Mouse (Mus musculus) limb, embryonic 11.5 days (tissue): ENCODE results near the gene Lypla2. TPM values are rescaled to one million over a fixed set of nuclear protein-coding genes. Genes with fewer than 3 reads are reported as not detected.
"Not testable (repeated sequence)": the region's sequence is repeated elsewhere in the genome, so short reads cannot be mapped to it uniquely, and the experiment has no call there.

Source experiments
- ATAC-seq: fragments of 200-750 bp; cut with Nextera tagmentation; 2 replicates; pipeline ENCODE4 v1.8.0; 2017; ENCODE audit warnings: low read depth; ENCODE audit not compliant: insufficient number of reproducible peaks, low FRiP score, low TSS enrichment
- DNase-seq: peaks from one replicate; pipeline ENCODE4 v3.0.0-alpha.2; 2015; ENCODE audit warnings: low spot score
- H3K27ac ChIP-seq: fragments of 300-500 bp; sonication (generic); replicated peaks from 2 replicates; pipeline ENCODE4 v1.5.1; 2014; ENCODE audit warnings: low read depth, mild to moderate bottlenecking, low read length
- H3K27me3 ChIP-seq: fragments of 300-500 bp; sonication (generic); 2 replicates; pipeline ENCODE4 v1.6.1; 2014; ENCODE audit warnings: mild to moderate bottlenecking, low read length, mixed read lengths; ENCODE audit not compliant: control insufficient read depth, insufficient read depth
- H3K36me3 ChIP-seq: fragments of 300-500 bp; sonication (generic); 2 replicates; pipeline ENCODE4 v1.6.1; 2014; ENCODE audit warnings: mild to moderate bottlenecking, low read length, moderate library complexity, mixed read lengths; ENCODE audit not compliant: control insufficient read depth, insufficient read depth
- H3K4me1 ChIP-seq: fragments of 300-500 bp; sonication (generic); 2 replicates; pipeline ENCODE4 v1.6.1; 2014; ENCODE audit warnings: low read length, mixed read lengths; ENCODE audit not compliant: control insufficient read depth, insufficient read depth
- H3K4me2 ChIP-seq: fragments of 300-500 bp; sonication (generic); 2 replicates; pipeline ENCODE4 v1.6.1; 2014; ENCODE audit warnings: low read depth, mild to moderate bottlenecking, moderate library complexity; ENCODE audit not compliant: severe bottlenecking
- H3K4me3 ChIP-seq: fragments of 300-500 bp; sonication (generic); 2 replicates; pipeline ENCODE4 v1.5.1; 2014; ENCODE audit warnings: low read depth, low read length
- H3K9ac ChIP-seq: fragments of 300-500 bp; sonication (generic); 2 replicates; pipeline ENCODE4 v1.6.1; 2014; ENCODE audit warnings: mild to moderate bottlenecking, low read length
- H3K9me3 ChIP-seq: fragments of 300-500 bp; sonication (generic); 2 replicates; pipeline ENCODE4 v1.6.1; 2016; ENCODE audit warnings: low read length; ENCODE audit not compliant: control insufficient read depth
- WGBS: fragments of 180-500 bp; shearing (Covaris S2); extraction: QIAGEN DNeasy Blood & Tissue Kit; methylation state at CpG from one replicate; pipeline ENCODE4 v1.1.7; 2014; 5-methylcytosine and 5-hydroxymethylcytosine counted together
- polyA plus RNA-seq: library from polyadenylated mRNA; unstranded; fragments of >200 nt; fragmentation: Nextera tagmentation; extraction: Ambion mirVana; gene quantifications from 2 replicates; pipeline ENCODE4 v1.2.1, GENCODE M21; 2014

Gene Lypla2
- polyA plus RNA-seq, 1 experiment from 2014 or later: 139 TPM

DNA sequence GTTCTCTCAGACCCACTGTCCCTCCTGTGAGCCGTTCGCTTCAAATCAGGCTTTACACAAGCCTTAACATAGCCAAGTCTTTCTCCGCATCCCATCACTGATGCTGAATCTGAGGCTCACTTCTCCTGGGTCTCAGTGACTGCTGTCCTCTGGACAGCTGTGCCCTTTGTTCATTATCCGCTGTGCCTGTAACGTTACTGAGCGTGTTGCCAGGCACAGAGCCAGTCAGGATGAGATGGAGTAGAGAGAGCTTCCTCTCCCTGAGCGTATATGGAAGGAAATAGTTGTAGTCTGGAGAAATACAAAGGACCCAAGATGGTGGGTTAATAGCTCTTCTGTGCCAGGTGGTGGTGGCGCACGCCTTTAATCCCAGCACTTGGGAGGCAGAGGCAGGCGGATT is 23.0 kb downstream of the Lypla2 start:
- 94% methylated on average over 10 of the region's 10 CpGs for WGBS
- ATAC-seq (no peak), DNase-seq (no peak)
- H3K4me3 ChIP-seq: no peak overlapping the region
- no peak overlapping the region for H3K9ac ChIP-seq
- H3K27ac ChIP-seq: no peak overlapping the region
- H3K4me1 ChIP-seq: no peaks in the 10 kb centered on the region
- H3K9me3 ChIP-seq: no peaks in the 10 kb centered on the region
- H3K4me2 ChIP-seq: no peak overlapping the region
- H3K27me3 ChIP-seq: no peaks in the 10 kb centered on the region
- peaks cover 10% of the 10 kb centered on the region for H3K36me3 ChIP-seq

DNA sequence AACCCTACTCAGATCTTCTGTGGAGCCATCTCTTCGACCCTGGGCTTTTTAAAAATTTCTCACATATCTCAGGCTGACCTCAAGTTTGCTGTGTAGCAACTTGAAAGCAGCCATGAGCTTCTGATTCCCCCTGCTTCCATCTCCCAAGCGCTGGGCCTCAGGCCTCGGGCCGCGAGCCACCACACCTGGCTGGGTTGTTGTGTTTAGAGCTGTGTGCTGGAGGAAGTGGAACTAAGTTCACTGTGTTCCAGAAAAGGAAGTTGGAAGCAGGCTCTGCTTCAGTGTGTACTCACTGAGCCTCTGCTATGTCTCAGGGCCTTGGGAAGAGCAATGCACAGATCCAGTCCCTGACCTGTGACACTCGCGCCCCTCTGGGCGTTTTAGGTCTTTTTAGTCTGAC is 24.3 kb downstream of the Lypla2 start:
- peaks cover 10% of the 10 kb centered on the region for H3K36me3 ChIP-seq
- H3K27ac ChIP-seq: no peak overlapping the region
- H3K9me3 ChIP-seq: no peaks in the 10 kb centered on the region
- no peaks in the 10 kb centered on the region for H3K4me1 ChIP-seq
- WGBS: 95% methylated on average over 8 of the region's 8 CpGs
- DNase-seq (no peak), ATAC-seq (no peak)
- no peak overlapping the region for H3K4me2 ChIP-seq
- H3K9ac ChIP-seq: no peak overlapping the region
- H3K4me3 ChIP-seq: no peak overlapping the region
- no peaks in the 10 kb centered on the region for H3K27me3 ChIP-seq

DNA sequence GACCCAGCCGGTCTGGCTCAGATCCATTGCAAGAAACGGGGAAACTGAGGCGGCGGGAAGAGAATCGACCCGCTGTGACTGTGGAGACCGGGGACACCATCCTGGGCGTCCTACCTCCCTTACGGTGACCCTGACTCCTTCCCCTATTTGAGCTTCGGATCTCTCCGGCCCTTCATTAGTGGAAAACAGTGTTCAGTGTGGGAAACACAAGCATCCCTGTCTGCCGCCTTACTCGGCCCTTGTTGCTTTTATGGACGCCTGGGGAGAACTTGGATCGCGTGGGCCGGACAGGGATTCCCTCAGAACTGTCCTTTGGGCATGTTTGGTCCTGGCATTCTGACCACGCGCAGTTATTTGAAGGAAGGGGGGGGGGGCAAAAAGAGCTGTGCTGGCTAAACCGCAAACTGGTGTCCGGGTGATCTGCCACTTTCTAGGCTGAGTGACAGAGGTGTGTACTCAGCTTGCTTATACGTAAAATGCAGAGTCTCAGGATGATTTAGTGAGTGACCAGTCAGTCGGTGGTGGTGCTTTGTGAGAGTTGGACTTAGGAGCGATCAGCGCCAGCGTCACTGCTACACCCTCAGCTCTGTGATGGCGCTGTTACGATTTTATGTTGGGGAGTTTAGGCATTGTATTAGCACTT is 25.6 kb downstream of the Lypla2 start:
- peaks cover 4% of the 10 kb centered on the region for H3K36me3 ChIP-seq
- H3K27ac ChIP-seq: no peak overlapping the region
- no peaks in the 10 kb centered on the region for H3K4me1 ChIP-seq
- peak overlapping the region; percentile 69 for H3K9ac ChIP-seq
- ATAC-seq (no peak; the same call in 1 of the 2 replicates), DNase-seq (no peak)
- H3K4me3 ChIP-seq: peak overlapping the region; percentile 83
- no peaks in the 10 kb centered on the region for H3K27me3 ChIP-seq
- no peaks in the 10 kb centered on the region for H3K9me3 ChIP-seq
- WGBS: 2% methylated on average over 28 of the region's 28 CpGs
- H3K4me2 ChIP-seq: peak overlapping the region; percentile 78

DNA sequence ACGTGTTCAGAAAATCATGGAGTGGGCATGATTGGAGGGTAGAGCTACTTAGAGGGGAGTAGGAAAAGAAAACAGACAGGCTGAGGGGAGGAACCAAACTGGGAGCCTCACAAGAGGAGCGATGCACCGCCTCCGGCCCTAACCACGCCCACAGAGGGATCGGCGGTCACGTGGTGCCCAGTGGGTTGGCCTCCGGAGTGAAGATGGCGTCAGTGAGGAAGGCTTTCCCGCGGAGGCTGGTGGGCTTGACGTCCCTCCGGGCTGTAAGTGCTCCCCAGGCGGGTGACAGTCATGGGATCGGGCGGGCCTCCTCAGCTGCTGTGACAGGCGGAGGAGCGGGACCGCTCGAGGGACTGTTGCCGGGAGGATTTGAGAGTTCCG is 26.2 kb downstream of the Lypla2 start, which contains the start of gene Hmgcl:
TSS of gene Hmgcl (plus strand) at position 171 of the 381 bp plus-strand sequence.
- Histone ChIP-seq H3K9ac (peak within 1 kb of the TSS; percentile 69), H3K4me2 (peak within 1 kb of the TSS; percentile 78), H3K36me3 (no peaks in the 10 kb centered on the region; the same call in 1 of the 2 replicates), H3K4me1 (no peaks in the 10 kb centered on the region), H3K9me3 (no peaks in the 10 kb centered on the region), H3K4me3 (peak within 1 kb of the TSS; percentile 83), H3K27me3 (no peaks in the 10 kb centered on the region), H3K27ac (no peak within 1 kb of the TSS)
- ATAC-seq (peak; percentile 88), DNase-seq (peak; percentile 95)
- 0% methylated on average over 23 of the region's 23 CpGs for WGBS

DNA sequence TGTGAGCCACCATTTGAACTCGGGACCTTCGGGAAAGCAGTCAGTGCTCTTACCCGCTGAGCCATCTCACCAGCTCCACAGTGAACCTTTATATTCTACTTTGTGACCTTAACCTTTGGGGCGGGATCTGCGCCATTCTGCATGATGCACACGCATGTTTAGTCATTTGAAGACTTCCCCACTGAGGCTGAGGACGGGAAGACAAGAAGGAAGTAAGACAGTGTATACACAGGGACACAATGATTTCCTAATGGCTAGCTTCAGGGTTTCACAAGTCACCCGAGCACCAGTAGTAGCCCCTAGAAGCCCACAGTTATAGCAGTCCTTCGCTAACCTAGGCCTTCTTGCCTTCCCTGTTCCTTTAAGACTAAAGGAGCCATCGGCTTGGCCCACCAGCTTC is 26.7 kb downstream of the Lypla2 start:
- Histone ChIP-seq H3K27ac (no peak overlapping the region), H3K27me3 (no peaks in the 10 kb centered on the region), H3K4me2 (peak overlapping the region; percentile 78), H3K4me3 (peak overlapping the region; percentile 83; the same call in 1 of the 2 replicates), H3K9ac (no peak overlapping the region), H3K36me3 (no peaks in the 10 kb centered on the region), H3K9me3 (no peaks in the 10 kb centered on the region), H3K4me1 (no peaks in the 10 kb centered on the region)
- DNase-seq (no peak), ATAC-seq (no peak)
- 81% methylated on average over 10 of the region's 10 CpGs for WGBS

DNA sequence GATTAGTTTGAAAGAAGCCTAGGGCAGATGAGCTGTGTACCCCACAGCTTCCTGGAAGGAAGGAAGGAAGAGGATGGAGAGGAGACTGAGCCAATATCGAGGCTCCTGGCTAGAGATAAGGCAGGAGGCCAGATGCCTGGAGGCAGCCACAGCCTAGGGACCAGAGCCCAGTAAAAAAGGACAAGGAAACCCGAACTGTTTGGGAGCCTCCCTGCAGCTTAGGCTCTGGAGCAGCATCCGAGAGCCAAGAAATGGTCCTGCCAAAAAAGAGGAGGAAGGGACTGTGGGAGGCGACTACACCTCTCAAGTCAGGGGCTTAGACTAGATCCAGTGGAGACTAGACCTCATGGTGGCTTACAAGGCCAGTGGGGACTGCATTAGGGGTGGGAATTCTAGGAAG is 29.0 kb downstream of the Lypla2 start:
- no peaks in the 10 kb centered on the region for H3K4me1 ChIP-seq
- H3K4me3 ChIP-seq: no peak overlapping the region
- H3K9ac ChIP-seq: no peak overlapping the region
- 52% methylated on average over 4 of the region's 4 CpGs for WGBS
- H3K27ac ChIP-seq: no peak overlapping the region
- no peaks in the 10 kb centered on the region for H3K9me3 ChIP-seq
- peaks cover 5% of the 10 kb centered on the region; the same call in 1 of the 2 replicates for H3K36me3 ChIP-seq
- H3K27me3 ChIP-seq: no peaks in the 10 kb centered on the region
- ATAC-seq: no peak
- H3K4me2 ChIP-seq: no peak overlapping the region
- DNase-seq: no peak

DNA sequence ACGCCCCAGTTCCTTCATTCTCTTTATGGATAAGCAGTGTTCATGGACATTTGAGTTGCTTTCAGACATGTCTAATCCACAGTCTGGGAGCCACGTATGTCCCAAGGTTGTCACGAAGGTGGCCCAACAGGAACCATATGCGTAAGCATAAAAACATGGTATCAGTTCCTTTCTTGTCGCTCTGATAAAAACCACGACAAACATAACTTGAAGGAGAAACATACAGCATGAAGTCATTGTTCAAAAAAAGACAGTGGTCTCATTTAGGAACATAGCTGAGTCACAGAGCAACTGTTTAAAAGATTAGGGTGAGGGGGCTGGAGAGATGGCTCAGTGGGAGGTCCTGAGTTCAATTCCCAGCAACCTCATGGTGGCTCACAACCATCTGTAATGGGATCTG is 30.2 kb downstream of the Lypla2 start:
- Histone ChIP-seq H3K4me3 (no peak overlapping the region), H3K27me3 (no peaks in the 10 kb centered on the region), H3K4me2 (no peak overlapping the region), H3K4me1 (no peaks in the 10 kb centered on the region), H3K36me3 (peaks cover 5% of the 10 kb centered on the region; the same call in 1 of the 2 replicates), H3K9me3 (no peaks in the 10 kb centered on the region), H3K27ac (no peak overlapping the region), H3K9ac (no peak overlapping the region)
- ATAC-seq (no peak), DNase-seq (no peak)
- 93% methylated on average over 6 of the region's 6 CpGs for WGBS

DNA sequence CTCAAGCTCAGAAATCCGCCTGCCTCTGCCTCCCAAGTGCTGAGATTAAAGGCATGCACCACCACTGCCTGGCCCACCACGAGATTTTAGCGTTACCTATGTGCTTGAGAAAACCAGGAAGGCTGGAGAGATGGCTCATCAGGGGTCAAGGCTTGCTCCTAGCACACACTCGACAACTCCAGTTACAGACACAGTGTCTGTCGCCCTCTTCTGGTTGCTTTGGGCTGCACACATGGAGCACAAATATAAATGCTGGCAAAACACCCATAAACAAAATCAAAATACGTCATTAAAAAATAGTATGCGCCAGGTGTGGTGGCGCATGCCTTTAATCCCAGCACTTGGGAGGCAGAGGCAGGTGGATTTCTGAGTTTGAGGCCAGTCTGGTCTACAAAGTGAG is 31.4 kb downstream of the Lypla2 start:
- not testable (repeated sequence) for DNase-seq, H3K27ac ChIP-seq, H3K4me2 ChIP-seq, H3K36me3 ChIP-seq, H3K4me1 ChIP-seq, H3K9ac ChIP-seq, H3K4me3 ChIP-seq, ATAC-seq, H3K9me3 ChIP-seq, H3K27me3 ChIP-seq
- 84% methylated on average over 8 of the region's 8 CpGs for WGBS

DNA sequence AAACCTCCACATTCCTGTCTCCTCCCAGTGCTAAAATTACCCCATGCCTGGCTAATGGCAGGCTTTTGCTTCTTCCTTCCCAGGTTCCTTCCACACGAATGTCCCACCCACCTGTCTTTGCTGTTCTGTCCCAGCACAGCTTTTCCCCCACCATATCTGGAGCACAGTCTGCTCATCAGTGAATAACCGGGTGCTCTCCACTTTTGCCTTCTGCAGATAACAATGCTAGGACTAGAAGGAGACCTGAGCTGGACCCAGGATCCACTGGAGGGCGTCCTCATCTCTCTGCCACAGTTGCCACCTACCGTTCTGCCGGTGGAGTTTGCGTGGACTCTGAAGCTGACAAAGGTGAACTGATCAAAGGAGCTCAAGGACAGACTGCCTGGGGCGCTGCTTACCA is 33.6 kb downstream of the Lypla2 start:
- Histone ChIP-seq H3K27ac (no peak overlapping the region), H3K4me3 (no peak overlapping the region), H3K9me3 (no peaks in the 10 kb centered on the region), H3K4me1 (no peaks in the 10 kb centered on the region), H3K27me3 (no peaks in the 10 kb centered on the region), H3K36me3 (peaks cover 5% of the 10 kb centered on the region; the same call in 1 of the 2 replicates), H3K4me2 (no peak overlapping the region), H3K9ac (no peak overlapping the region)
- DNase-seq (no peak), ATAC-seq (no peak)
- 69% methylated on average over 7 of the region's 7 CpGs for WGBS
